Mouse (Mus musculus): ENCODE results near the gene Ngly1.
"Not testable (repeated sequence)": the region's sequence is repeated elsewhere in the genome, so short reads cannot be mapped to it uniquely, and the experiment has no call there.

Gene Ngly1

DNA sequence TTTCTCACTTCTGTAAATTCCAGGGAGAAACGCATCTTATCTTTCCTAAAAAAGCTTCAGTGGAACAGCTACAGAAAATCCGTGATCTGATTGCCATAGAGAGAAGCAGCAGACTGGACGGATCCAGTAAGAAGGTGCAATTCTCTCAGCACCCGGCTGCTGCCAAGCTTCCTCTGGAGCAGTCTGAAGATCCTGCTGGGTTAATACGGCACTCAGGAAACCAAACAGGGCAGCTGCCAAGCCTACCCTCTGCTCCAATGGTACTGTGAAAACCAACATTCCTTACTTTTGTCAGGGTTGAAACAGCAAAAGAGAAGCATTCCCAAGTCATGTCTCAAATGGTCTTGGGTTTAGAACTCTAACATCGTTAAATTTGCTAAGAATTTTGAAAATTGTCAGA lies 11.5 kb downstream of the Ngly1 start:
- DNase-seq (ENCODE audit: low spot score), result no peak

GRCm38 (mm10) chr14:16261869-16262268 lies 12.8 kb downstream of the Ngly1 start:
- DNase-seq (ENCODE audit: low spot score), result no peak

GRCm38 (mm10) chr14:16267028-16267427 lies 17.9 kb downstream of the Ngly1 start:
- no peak for DNase-seq (ENCODE audit: low spot score)

DNA sequence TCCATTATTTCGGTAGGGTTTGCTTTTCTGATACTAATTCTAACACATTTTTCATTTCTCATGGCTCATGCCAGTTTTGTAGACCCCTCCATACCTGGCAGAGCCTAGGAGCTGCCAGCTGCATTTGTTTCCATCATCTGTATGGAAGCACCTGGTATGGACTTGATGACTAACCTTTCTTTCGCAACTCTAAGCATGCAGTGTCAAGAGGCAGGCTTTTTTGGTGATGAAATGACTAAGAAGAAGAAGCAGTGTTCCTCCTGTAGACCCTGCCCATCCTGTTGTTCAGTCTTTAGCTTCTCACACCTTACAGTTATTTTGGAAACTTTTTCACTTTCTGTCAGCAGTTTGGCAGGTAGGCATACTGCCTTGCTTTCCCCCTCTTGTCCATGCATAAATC lies 20.7 kb downstream of the Ngly1 start:
- DNase-seq (ENCODE audit: low spot score), result no peak

- DNase-seq (ENCODE audit: low spot score), result no peak
Observed at GRCm38 (mm10) chr14:16273677-16274076, 24.6 kb downstream of the Ngly1 start.

GRCm38 (mm10) chr14:16279196-16279595 lies 30.1 kb downstream of the Ngly1 start:
- DNase-seq (ENCODE audit: low spot score), result no peak

GRCm38 (mm10) chr14:16283966-16284365 lies 34.9 kb downstream of the Ngly1 start:
- no peak for DNase-seq (ENCODE audit: low spot score)

- no peak for DNase-seq (ENCODE audit: low spot score)
Observed at GRCm38 (mm10) chr14:16292371-16292770, 43.3 kb downstream of the Ngly1 start.

GRCm38 (mm10) chr14:16293015-16293414 lies 43.9 kb downstream of the Ngly1 start:
- no peak for DNase-seq (ENCODE audit: low spot score)

GRCm38 (mm10) chr14:16293921-16294320 lies 44.8 kb downstream of the Ngly1 start:
- no peak for DNase-seq (ENCODE audit: low spot score)

GRCm38 (mm10) chr14:16296816-16297468 lies 47.9 kb downstream of the Ngly1 start:
- DNase-seq (ENCODE audit: low spot score), result no peak

DNA sequence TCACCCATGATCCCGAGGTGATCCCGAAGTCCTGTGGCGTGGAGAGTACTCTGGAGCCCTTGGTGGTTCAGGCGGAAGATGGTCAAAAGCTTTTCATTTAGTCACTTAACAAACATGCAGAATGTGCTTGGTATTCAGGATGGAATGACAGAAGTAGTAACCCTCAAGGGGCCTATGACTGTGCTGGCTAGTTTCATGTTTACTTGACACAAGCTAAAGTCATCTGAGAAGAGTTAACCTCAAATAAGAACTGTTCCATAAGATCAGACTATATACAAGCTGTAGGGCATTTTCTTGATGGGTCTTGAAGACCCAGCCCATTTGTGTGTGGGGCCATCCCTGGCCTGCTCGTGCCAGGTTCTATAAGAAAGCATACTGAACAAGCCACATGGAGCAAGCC lies 52.7 kb downstream of the Ngly1 start:
- no peak for DNase-seq (ENCODE audit: low spot score)

GRCm38 (mm10) chr14:16302688-16303087 lies 53.6 kb downstream of the Ngly1 start:
- DNase-seq (ENCODE audit: low spot score), result no peak

DNA sequence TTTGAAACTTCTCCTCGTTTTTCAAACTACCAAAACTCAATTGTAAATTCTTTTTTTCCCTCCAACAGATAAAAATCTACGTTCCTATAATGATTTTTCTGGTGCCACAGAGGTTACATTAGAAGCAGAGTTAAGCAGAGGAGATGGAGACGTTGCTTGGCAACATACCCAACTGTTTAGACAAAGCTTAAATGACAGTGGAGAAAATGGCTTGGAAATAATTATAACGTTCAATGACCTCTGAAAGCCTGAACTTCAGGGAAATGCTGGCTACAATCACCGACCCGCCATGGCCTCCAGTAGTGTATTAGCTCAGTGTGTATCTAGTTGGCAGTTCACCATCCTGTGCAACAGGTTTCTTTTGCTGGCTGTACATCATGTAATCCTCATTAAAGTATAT lies 61.7 kb downstream of the Ngly1 start:
- peak; percentile 17 for DNase-seq (ENCODE audit: low spot score)

DNA sequence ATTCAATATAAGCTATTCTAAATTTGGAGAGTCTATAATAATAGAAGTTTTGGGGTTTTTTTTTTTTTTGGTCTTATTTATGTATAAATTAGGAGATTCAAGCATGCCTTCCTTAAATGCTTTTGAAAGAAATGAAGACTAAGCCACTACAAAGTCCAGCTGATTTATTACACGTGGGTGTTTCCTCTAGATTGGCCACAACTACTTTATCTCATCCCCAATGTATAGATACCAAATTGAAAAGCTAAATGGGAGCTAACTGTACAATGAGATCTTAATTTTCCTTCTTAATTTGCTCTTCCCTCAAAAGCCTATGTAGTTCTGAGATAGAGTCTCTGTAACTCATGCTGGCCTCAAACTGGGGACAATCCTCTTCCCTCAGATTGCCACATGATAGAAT lies 63.5 kb downstream of the Ngly1 start:
- no peak for DNase-seq (ENCODE audit: low spot score)

GRCm38 (mm10) chr14:16313073-16313472 lies 64.0 kb downstream of the Ngly1 start:
- not testable (repeated sequence) for DNase-seq (ENCODE audit: low spot score)

GRCm38 (mm10) chr14:16313936-16314521 lies 64.9 kb downstream of the Ngly1 start:
- DNase-seq (ENCODE audit: low spot score), result no peak

- DNase-seq (ENCODE audit: low spot score), result no peak
Observed at GRCm38 (mm10) chr14:16314842-16315241, 65.8 kb downstream of the Ngly1 start.

DNA sequence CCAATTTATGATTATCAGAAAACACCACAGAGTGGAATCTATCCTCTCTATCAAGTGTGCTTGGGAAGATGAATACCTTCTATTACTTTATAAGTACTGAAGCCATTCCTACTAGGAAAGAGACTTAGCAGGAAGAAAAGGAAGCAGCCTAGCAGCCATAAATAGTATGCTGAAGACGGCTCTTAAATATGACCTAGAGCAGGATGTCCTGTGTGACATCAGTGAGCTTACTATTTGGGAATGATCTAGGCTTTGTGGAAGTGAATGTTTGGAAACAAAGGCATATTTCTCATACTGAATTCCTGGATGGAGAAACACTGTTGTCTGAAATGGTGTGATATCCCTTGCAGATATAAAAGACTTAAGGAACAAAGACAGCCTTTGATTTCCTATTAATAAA lies 67.6 kb downstream of the Ngly1 start:
- DNase-seq (ENCODE audit: low spot score), result no peak

DNA sequence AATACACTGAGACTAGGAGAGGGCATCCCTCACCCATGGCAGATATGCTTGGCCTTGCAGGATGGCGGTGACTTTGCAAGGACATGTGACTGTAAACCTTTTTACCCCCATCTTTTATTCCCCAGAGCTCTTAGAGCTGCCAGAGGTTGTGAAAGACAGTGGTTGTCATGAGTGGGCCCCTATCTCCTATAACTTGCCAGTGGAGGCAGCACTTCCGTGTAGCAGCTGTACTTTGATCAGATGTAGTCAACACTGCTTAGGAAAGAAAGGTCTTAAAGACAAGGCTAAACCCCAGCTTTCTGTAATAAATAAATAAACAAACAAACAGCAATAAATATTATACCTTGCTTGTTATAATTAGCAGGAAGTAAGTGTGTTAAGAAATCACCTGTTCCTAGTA lies 70.7 kb downstream of the Ngly1 start:
- no peak for DNase-seq (ENCODE audit: low spot score)

DNA sequence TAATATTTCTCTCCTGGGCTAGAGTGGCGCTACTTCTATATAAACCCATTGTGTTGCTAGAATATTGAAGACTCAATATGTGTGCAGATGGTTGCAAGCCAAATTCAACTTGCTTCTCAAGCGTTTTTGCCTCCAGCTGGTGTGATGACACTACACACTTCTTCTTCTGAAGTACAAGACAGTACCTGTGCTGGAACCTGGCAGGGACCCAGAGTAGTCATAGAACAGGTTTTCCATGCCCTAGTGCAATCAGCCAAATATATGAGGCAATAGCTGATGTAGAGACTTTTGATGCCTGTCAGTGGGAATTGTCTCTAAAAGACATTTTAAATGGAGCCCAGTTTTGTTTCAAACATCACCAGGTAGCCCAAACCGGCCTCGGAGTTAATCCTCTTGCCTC lies 75.3 kb downstream of the Ngly1 start:
- DNase-seq (ENCODE audit: low spot score), result no peak

DNA sequence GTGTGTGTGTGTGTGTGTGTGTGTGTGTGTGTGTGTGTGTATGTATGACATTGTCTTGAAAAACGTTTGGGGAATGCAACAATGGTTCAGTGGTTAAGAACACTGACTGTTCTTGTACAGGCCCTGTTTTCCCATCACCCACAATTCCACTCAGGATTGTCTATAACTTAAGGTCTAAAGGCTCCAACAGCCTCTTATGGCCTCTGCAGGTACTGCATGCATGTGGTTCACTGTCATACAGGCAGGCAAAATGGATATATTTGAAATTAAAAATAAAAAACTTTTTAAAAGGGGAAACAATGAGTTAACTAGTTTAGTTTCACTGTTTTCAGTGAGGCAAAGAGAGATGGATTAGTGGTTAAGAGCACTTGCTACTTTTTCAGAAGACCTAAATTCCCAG lies 76.1 kb downstream of the Ngly1 start:
- no peak for DNase-seq (ENCODE audit: low spot score)

DNA sequence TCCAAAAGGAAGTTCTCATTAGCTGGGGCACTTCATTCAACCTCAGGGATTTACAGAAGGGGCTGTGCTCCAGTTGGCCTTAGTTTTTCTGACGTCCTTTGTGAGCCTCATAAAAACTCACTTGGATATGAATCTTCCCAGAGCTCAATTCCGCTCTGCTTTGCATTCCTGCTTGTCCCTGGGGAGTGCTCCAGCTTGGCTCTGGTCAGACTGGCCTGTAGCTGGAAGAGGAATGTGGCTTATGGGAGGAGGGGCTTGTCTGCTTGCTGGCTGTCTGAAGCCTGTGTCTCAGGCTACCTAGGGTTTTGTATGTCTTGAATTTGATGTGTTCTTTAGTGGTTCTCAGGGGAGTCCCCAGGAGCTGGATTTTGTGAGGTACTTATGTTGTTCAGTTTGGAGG lies 79.5 kb downstream of the Ngly1 start:
- peak; percentile 76 for DNase-seq (ENCODE audit: low spot score)

- DNase-seq (ENCODE audit: low spot score), result peak; percentile 31
Observed at GRCm38 (mm10) chr14:16328959-16329480, 79.9 kb downstream of the Ngly1 start.

Data from embryo, embryonic 10.5 days (tissue).